Mouse (Mus musculus) MEL (cell line): ENCODE data around the gene Ctnna2. TPM values are rescaled to one million over a fixed set of nuclear protein-coding genes. Genes with fewer than 3 reads are reported as not detected.

Experiments used
- DNase-seq: peaks from one replicate; pipeline ENCODE4 v3.0.0; 2011; ENCODE audit warnings: low read depth, low spot score
- H3K27ac ChIP-seq: 2 replicates; pipeline ENCODE4 v1.5.1; 2012; ENCODE audit warnings: low read depth, mild to moderate bottlenecking, control low read depth, low read length, moderate library complexity; ENCODE audit not compliant: control insufficient read depth
- H3K27me3 ChIP-seq, 2 experiments: fragments of 150-350 bp in 1 of 2; sonication (generic) in 1 of 2; 2 replicates each; pipeline ENCODE4 v1.6.1; 2012; ENCODE audit warnings: low read length in 2 of 2, mild to moderate bottlenecking in 2 of 2, improper control_type of control experiment in 1 of 2, moderate library complexity in 1 of 2; ENCODE audit not compliant: insufficient read depth in 2 of 2, control insufficient read depth in 1 of 2
- H3K36me3 ChIP-seq, 2 experiments: 2 replicates each; pipeline ENCODE4 v1.6.1; 2012 to 2014; ENCODE audit warnings: low read length in 2 of 2, improper control_type of control experiment in 1 of 2, inconsistent platforms in 1 of 2, mild to moderate bottlenecking in 1 of 2; ENCODE audit not compliant: insufficient read depth in 2 of 2, control insufficient read depth in 1 of 2
- H3K4me1 ChIP-seq, 2 experiments: fragments of 150-350 bp in 1 of 2; sonication (generic) in 1 of 2; 2 replicates each; pipeline ENCODE4 v1.6.1; 2012; ENCODE audit warnings: low read length in 2 of 2, improper control_type of control experiment in 1 of 2, mild to moderate bottlenecking in 1 of 2; ENCODE audit not compliant: insufficient read depth in 2 of 2, control insufficient read depth in 1 of 2
- H3K4me3 ChIP-seq, 2 experiments: fragments of 150-350 bp in 1 of 2; sonication (generic) in 1 of 2; 2 replicates each; pipeline ENCODE4 v1.5.1; 2012; ENCODE audit warnings: low read depth in 2 of 2, low read length in 2 of 2, mild to moderate bottlenecking in 2 of 2, moderate library complexity in 2 of 2, control low read depth in 1 of 2, improper control_type of control experiment in 1 of 2; ENCODE audit not compliant: control insufficient read depth in 1 of 2, insufficient read depth in 1 of 2
- H3K79me2 ChIP-seq: 2 replicates; pipeline ENCODE4 v1.6.1; 2012; ENCODE audit warnings: mild to moderate bottlenecking, low read length, moderate library complexity; ENCODE audit not compliant: control insufficient read depth, poor library complexity, insufficient read depth
- H3K9ac ChIP-seq: 2 replicates; pipeline ENCODE4 v1.6.1; 2012; ENCODE audit warnings: low read depth, mild to moderate bottlenecking, control low read depth, low read length, moderate library complexity; ENCODE audit not compliant: control insufficient read depth, poor library complexity, severe bottlenecking
- H3K9me3 ChIP-seq: fragments of 150-350 bp; sonication (generic); replicated peaks from 2 replicates; pipeline ENCODE4 v1.6.1; 2012; ENCODE audit warnings: mild to moderate bottlenecking, low read length, improper control_type of control experiment, moderate library complexity; ENCODE audit not compliant: insufficient read depth
- BHLHE40 ChIP-seq: IDR thresholded peaks from 2 replicates; pipeline ENCODE4 v1.6.1; 2012; ENCODE audit warnings: low read depth, mild to moderate bottlenecking, inconsistent platforms, low read length, improper control_type of control experiment, borderline replicate concordance
- CTCF ChIP-seq, 3 experiments: IDR thresholded peaks in 2 of 3; conservative IDR thresholded peaks in 1 of 3; 2 replicates each; pipeline ENCODE4 v1.5.1; 2011 to 2012; ENCODE audit warnings: low read length in 3 of 3, low read depth in 2 of 3, mild to moderate bottlenecking in 2 of 3, improper control_type of control experiment in 1 of 3, inconsistent platforms in 1 of 3, mixed read lengths in 1 of 3, moderate library complexity in 1 of 3; ENCODE audit not compliant: control insufficient read depth in 1 of 3, insufficient read depth in 1 of 3, poor library complexity in 1 of 3, severe bottlenecking in 1 of 3
- E2F4 ChIP-seq: IDR thresholded peaks from 2 replicates; pipeline ENCODE4 v1.6.1; 2011; ENCODE audit warnings: low read depth, low read length, improper control_type of control experiment, borderline replicate concordance
- ETS1 ChIP-seq: IDR thresholded peaks from 2 replicates; pipeline ENCODE4 v1.6.1; 2012; ENCODE audit warnings: low read depth, mild to moderate bottlenecking, inconsistent platforms, low read length, improper control_type of control experiment, moderate library complexity
- GATA1 ChIP-seq: IDR thresholded peaks from 2 replicates; pipeline ENCODE4 v1.6.1; 2011; ENCODE audit warnings: low read depth, low read length, improper control_type of control experiment
- HCFC1 ChIP-seq: IDR thresholded peaks from 2 replicates; pipeline ENCODE4 v1.6.1; 2012; ENCODE audit warnings: low read depth, mild to moderate bottlenecking, inconsistent platforms, low read length, improper control_type of control experiment, moderate library complexity
- JUND ChIP-seq: IDR thresholded peaks from 2 replicates; pipeline ENCODE4 v1.6.1; 2011; ENCODE audit warnings: low read depth, mild to moderate bottlenecking, improper control_type of control experiment, low read length
- KAT2A ChIP-seq: conservative IDR thresholded peaks from 2 replicates; pipeline ENCODE4 v1.6.1; 2012; ENCODE audit warnings: low read depth, low read length, improper control_type of control experiment, inconsistent platforms
- MAFK ChIP-seq: IDR thresholded peaks from 2 replicates; pipeline ENCODE4 v1.6.1; 2011; ENCODE audit warnings: low read depth, mild to moderate bottlenecking, low read length, improper control_type of control experiment, borderline replicate concordance
- MAX ChIP-seq: IDR thresholded peaks from 2 replicates; pipeline ENCODE4 v1.6.1; 2011; ENCODE audit warnings: low read length, improper control_type of control experiment
- MAZ ChIP-seq: IDR thresholded peaks from 2 replicates; pipeline ENCODE4 v1.6.1; 2012; ENCODE audit warnings: low read depth, mild to moderate bottlenecking, inconsistent platforms, low read length, improper control_type of control experiment
- MEF2A ChIP-seq: IDR thresholded peaks from 2 replicates; pipeline ENCODE4 v1.6.1; 2014; ENCODE audit warnings: low read depth, mild to moderate bottlenecking, inconsistent platforms, low read length, improper control_type of control experiment; ENCODE audit not compliant: poor library complexity, insufficient replicate concordance, severe bottlenecking; ENCODE audit errors: extremely low read depth
- MYC ChIP-seq: IDR thresholded peaks from 2 replicates; pipeline ENCODE4 v1.6.1; 2011; ENCODE audit warnings: low read depth, mild to moderate bottlenecking, low read length, improper control_type of control experiment, moderate library complexity
- NELFE ChIP-seq: IDR thresholded peaks from 2 replicates; pipeline ENCODE4 v1.6.1; 2011; ENCODE audit warnings: low read depth, low read length, improper control_type of control experiment
- NRF1 ChIP-seq: IDR thresholded peaks from 2 replicates; pipeline ENCODE4 v1.6.1; 2014; ENCODE audit warnings: low read depth, mild to moderate bottlenecking, inconsistent platforms, low read length, improper control_type of control experiment, moderate library complexity; ENCODE audit not compliant: poor library complexity, insufficient read depth, severe bottlenecking
- POLR2A ChIP-seq, 2 experiments: IDR thresholded peaks; 2 replicates each; pipeline ENCODE4 v1.6.1; 2011 to 2012; ENCODE audit warnings: low read length in 2 of 2, mild to moderate bottlenecking in 2 of 2, control low read depth in 1 of 2, improper control_type of control experiment in 1 of 2, low read depth in 1 of 2, moderate library complexity in 1 of 2; ENCODE audit not compliant: control insufficient read depth in 1 of 2, insufficient read depth in 1 of 2, poor library complexity in 1 of 2
- POLR2AphosphoS2 ChIP-seq: IDR thresholded peaks from 2 replicates; pipeline ENCODE4 v1.6.1; 2011; ENCODE audit warnings: low read length, improper control_type of control experiment
- POLR2AphosphoS5 ChIP-seq: IDR thresholded peaks from 2 replicates; pipeline ENCODE4 v1.6.1; 2012; ENCODE audit warnings: low read depth, borderline replicate concordance, mild to moderate bottlenecking, inconsistent platforms, low read length, moderate library complexity, mixed read lengths
- RAD21 ChIP-seq: IDR thresholded peaks from 2 replicates; pipeline ENCODE4 v1.6.1; 2011; ENCODE audit warnings: mild to moderate bottlenecking, low read depth, low read length, improper control_type of control experiment
- SIN3A ChIP-seq: IDR thresholded peaks from 2 replicates; pipeline ENCODE4 v1.6.1; 2012; ENCODE audit warnings: low read length, improper control_type of control experiment, inconsistent platforms
- SMC3 ChIP-seq: IDR thresholded peaks from 2 replicates; pipeline ENCODE4 v1.6.1; 2011; ENCODE audit warnings: low read depth, low read length, improper control_type of control experiment
- TAL1 ChIP-seq: IDR thresholded peaks from 2 replicates; pipeline ENCODE4 v1.6.1; 2012; ENCODE audit warnings: mild to moderate bottlenecking, inconsistent platforms, low read length, moderate library complexity, mixed read lengths
- TCF12 ChIP-seq: IDR thresholded peaks from 2 replicates; pipeline ENCODE4 v1.6.1; 2014; ENCODE audit warnings: low read depth, mild to moderate bottlenecking, inconsistent platforms, low read length, improper control_type of control experiment, moderate library complexity
- USF2 ChIP-seq, 2 experiments: IDR thresholded peaks; 2 replicates each; pipeline ENCODE4 v1.6.1; 2011 to 2012; ENCODE audit warnings: improper control_type of control experiment in 2 of 2, low read length in 2 of 2, borderline replicate concordance in 1 of 2, inconsistent platforms in 1 of 2, low read depth in 1 of 2, mild to moderate bottlenecking in 1 of 2; ENCODE audit not compliant: insufficient read depth in 1 of 2
- ZC3H11A ChIP-seq: IDR thresholded peaks from 2 replicates; pipeline ENCODE4 v1.6.1; 2012; ENCODE audit warnings: low read depth, mild to moderate bottlenecking, inconsistent platforms, low read length, improper control_type of control experiment
- ZKSCAN1 ChIP-seq: IDR thresholded peaks from 2 replicates; pipeline ENCODE4 v1.6.1; 2012; ENCODE audit warnings: low read depth, mild to moderate bottlenecking, inconsistent platforms, low read length, improper control_type of control experiment, moderate library complexity
- ZMIZ1 ChIP-seq: IDR thresholded peaks from 2 replicates; pipeline ENCODE4 v1.6.1; 2012; ENCODE audit warnings: low read depth, mild to moderate bottlenecking, inconsistent platforms, low read length, improper control_type of control experiment, moderate library complexity
- polyA plus RNA-seq, 2 experiments: library from polyadenylated mRNA; stranded (reverse) in 1 of 2; unstranded in 1 of 2; fragments of >175 nt in 1 of 2; fragments of >200 nt in 1 of 2; gene quantifications; 2 replicates each; pipeline versions ENCODE4 v1.2.1 to v1.2.4; 2012; ENCODE audit warnings: low replicate concordance in 2 of 2, low read depth in 1 of 2; ENCODE audit not compliant: insufficient read length in 2 of 2, insufficient read depth in 1 of 2, missing spikeins in 1 of 2
- total RNA-seq: library from RNA; depleted of rRNA; stranded (reverse); fragments of 300-350 nt; gene quantifications from 2 replicates; pipeline ENCODE4 v1.2.3, GENCODE M21; 2012

The Ctnna2 gene
- total and polyA plus RNA-seq, 3 experiments: not detected

- no peak for DNase-seq
- no peak overlapping the region for H3K27ac ChIP-seq
- TF ChIP-seq NRF1 (no peak), BHLHE40 (no peak), SIN3A (no peak), GATA1 (no peak), CTCF (IDR thresholded peaks at IDR 0.05 in 2 of 3, conservative IDR thresholded peaks at IDR 0.05 in 1 of 3; ENCODE audit: control insufficient read depth in 1 of 3, insufficient read depth in 1 of 3, low read depth in 2 of 3, low read length in 3 of 3, poor library complexity in 1 of 3, severe bottlenecking in 1 of 3) (no peak), POLR2A (IDR thresholded peaks at IDR 0.05; ENCODE audit: control insufficient read depth in 1 of 2, insufficient read depth in 1 of 2, low read depth in 1 of 2, low read length in 2 of 2, poor library complexity in 1 of 2) (no peak), MEF2A (no peak), TCF12 (no peak), E2F4 (no peak), NELFE (no peak), RAD21 (no peak), POLR2AphosphoS5 (no peak), JUND (no peak), MAZ (no peak), TAL1 (no peak), ETS1 (no peak), USF2 (IDR thresholded peaks at IDR 0.05; ENCODE audit: borderline replicate concordance in 1 of 2, insufficient read depth in 1 of 2, low read depth in 1 of 2, low read length in 2 of 2) (no peak), KAT2A (no peak), HCFC1 (no peak), MAFK (no peak)
- TF ChIP-seq, all 39 proteins: peak for 0
- Histone ChIP-seq H3K36me3 (no peaks in the 10 kb centered on the region), H3K27me3 (no peaks in the 10 kb centered on the region), H3K4me3 (no peak overlapping the region), H3K9me3 (no peaks in the 10 kb centered on the region), H3K9ac (no peak overlapping the region), H3K79me2 (no peaks in the 10 kb centered on the region), H3K4me1 (no peaks in the 10 kb centered on the region)
These were observed 562.5 kb downstream of the Ctnna2 start for GRCm38 (mm10) chr6:77416999-77417398.

GRCm38 (mm10) chr6:77413530-77413929 is 566.0 kb downstream of the Ctnna2 start:
- no peak overlapping the region for H3K4me3 ChIP-seq
- no peaks in the 10 kb centered on the region for H3K27me3 ChIP-seq
- H3K9me3 ChIP-seq: no peaks in the 10 kb centered on the region
- no peaks in the 10 kb centered on the region for H3K79me2 ChIP-seq
- H3K27ac ChIP-seq: no peak overlapping the region
- H3K4me1 ChIP-seq: no peaks in the 10 kb centered on the region
- H3K9ac ChIP-seq: no peak overlapping the region
- H3K36me3 ChIP-seq: no peaks in the 10 kb centered on the region
- TF ChIP-seq POLR2AphosphoS2 (no peak), HCFC1 (no peak), TCF12 (no peak), ZKSCAN1 (no peak), MYC (no peak), SMC3 (no peak), ZMIZ1 (no peak), NELFE (no peak), ETS1 (no peak), ZC3H11A (no peak), POLR2AphosphoS5 (no peak), BHLHE40 (no peak), NRF1 (no peak), SIN3A (no peak), MAFK (no peak), TAL1 (no peak), E2F4 (no peak), POLR2A (IDR thresholded peaks at IDR 0.05; ENCODE audit: control insufficient read depth in 1 of 2, insufficient read depth in 1 of 2, low read depth in 1 of 2, low read length in 2 of 2, poor library complexity in 1 of 2) (no peak), MAX (no peak)
- TF ChIP-seq, all 39 proteins: peak for 0
- no peak for DNase-seq
